Mouse (Mus musculus) heart, postnatal 0 days (tissue): Measurements from ENCODE around the gene Tet3. TPM values are rescaled to one million over a fixed set of nuclear protein-coding genes. Genes with fewer than 3 reads are reported as not detected.
A peak's percentile ranks its signal among the peaks of the same experiment; 100 is the strongest.

Experiments
- ATAC-seq: fragments of 200-750 bp; cut with Nextera tagmentation; 2 replicates; pipeline ENCODE4 v1.8.0; 2017; ENCODE audit warnings: low read depth, moderate number of reproducible peaks, moderate library complexity; ENCODE audit not compliant: insufficient read depth
- DNase-seq: peaks from one replicate; pipeline ENCODE4 v3.0.0-alpha.2; 2016; ENCODE audit warnings: low spot score
- H3K27ac ChIP-seq: fragments of 300-500 bp; sonication (generic); 2 replicates; pipeline ENCODE4 v1.5.1; 2014; ENCODE audit warnings: low read depth, mild to moderate bottlenecking
- H3K27me3 ChIP-seq: fragments of 300-500 bp; sonication (generic); 2 replicates; pipeline ENCODE4 v1.6.1; 2014; ENCODE audit warnings: low read length, mixed read lengths; ENCODE audit not compliant: control insufficient read depth, insufficient read depth
- H3K36me3 ChIP-seq: fragments of 300-500 bp; sonication (generic); replicated peaks from 2 replicates; pipeline ENCODE4 v1.6.1; 2014; ENCODE audit warnings: low read length, mixed read lengths; ENCODE audit not compliant: control insufficient read depth, insufficient read depth
- H3K4me1 ChIP-seq: fragments of 300-500 bp; sonication (generic); 2 replicates; pipeline ENCODE4 v1.6.1; 2014; ENCODE audit warnings: antibody characterized with exemption; ENCODE audit not compliant: control insufficient read depth, insufficient read depth
- H3K4me2 ChIP-seq: fragments of 300-500 bp; sonication (generic); 2 replicates; pipeline ENCODE4 v1.6.1; 2014; ENCODE audit warnings: low read depth, mild to moderate bottlenecking, low read length, moderate library complexity
- H3K4me3 ChIP-seq: fragments of 300-500 bp; sonication (generic); 2 replicates; pipeline ENCODE4 v1.5.1; 2014; ENCODE audit warnings: low read depth, low read length
- H3K9ac ChIP-seq: fragments of 300-500 bp; sonication (generic); replicated peaks from 2 replicates; pipeline ENCODE4 v1.6.1; 2014; ENCODE audit warnings: low read depth, low read length, mixed read lengths
- H3K9me3 ChIP-seq: fragments of 300-500 bp; sonication (generic); replicated peaks from 2 replicates; pipeline ENCODE4 v1.6.1; 2016; ENCODE audit warnings: low read length; ENCODE audit not compliant: control insufficient read depth
- CTCF ChIP-seq: IDR thresholded peaks from 2 replicates; pipeline ENCODE4 v1.5.1; 2016; ENCODE audit warnings: antibody characterized with exemption, control low read depth, low read depth
- EP300 ChIP-seq: IDR thresholded peaks from 2 replicates; pipeline ENCODE4 v1.6.1; 2016; ENCODE audit warnings: antibody characterized with exemption, low read depth
- WGBS: fragments of 180-500 bp; shearing (Covaris S2); extraction: QIAGEN DNeasy Blood & Tissue Kit; methylation state at CpG from one replicate; pipeline ENCODE4 v1.1.7; 2014; 5-methylcytosine and 5-hydroxymethylcytosine counted together
- polyA plus RNA-seq: library from polyadenylated mRNA; unstranded; fragments of >200 nt; fragmentation: Nextera tagmentation; extraction: Ambion mirVana; gene quantifications from 2 replicates; pipeline ENCODE4 v1.2.1, GENCODE M21; 2015
- total RNA-seq: library from RNA; depleted of rRNA; stranded (reverse); fragments of >200 nt; gene quantifications from 2 replicates; pipeline ENCODE4 v1.2.3, GENCODE M21; 2014; ENCODE audit warnings: low replicate concordance

Gene Tet3
- total and polyA plus RNA-seq, 2 experiments from 2014 or later = 14.1 to 17.2 TPM

DNA sequence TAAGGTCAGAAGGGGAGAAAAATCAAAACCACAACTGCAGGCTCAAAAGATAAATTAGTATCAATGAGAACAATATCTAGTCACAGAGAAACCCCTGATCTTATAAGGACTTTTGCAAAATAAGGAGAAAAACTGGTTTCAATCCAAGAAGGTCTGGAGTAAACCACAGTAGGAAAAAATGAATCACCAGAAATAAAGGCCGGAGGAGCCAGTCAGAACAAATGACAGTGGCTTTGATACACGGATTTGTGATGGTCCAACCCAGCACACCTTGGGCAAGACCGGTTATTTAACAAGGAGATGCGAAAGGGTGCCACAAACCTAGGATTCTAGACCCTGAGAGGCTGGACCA, 34.9 kb downstream of the Tet3 start:
- H3K4me3 ChIP-seq = no peak overlapping the region
- no peak overlapping the region for H3K27ac ChIP-seq
- TF ChIP-seq EP300 (no peak), CTCF (no peak)
- DNase-seq (no peak), ATAC-seq (no peak)
- H3K27me3 ChIP-seq = no peaks in the 10 kb centered on the region
- no peaks in the 10 kb centered on the region for H3K9me3 ChIP-seq
- WGBS = 77% methylated on average over 4 of the region's 4 CpGs
- no peak overlapping the region; the same call in 1 of the 2 replicates for H3K9ac ChIP-seq
- peaks cover 38% of the 10 kb centered on the region for H3K4me1 ChIP-seq
- no peak overlapping the region for H3K4me2 ChIP-seq
- peaks cover 5% of the 10 kb centered on the region; the same call in 1 of the 2 replicates for H3K36me3 ChIP-seq

DNA sequence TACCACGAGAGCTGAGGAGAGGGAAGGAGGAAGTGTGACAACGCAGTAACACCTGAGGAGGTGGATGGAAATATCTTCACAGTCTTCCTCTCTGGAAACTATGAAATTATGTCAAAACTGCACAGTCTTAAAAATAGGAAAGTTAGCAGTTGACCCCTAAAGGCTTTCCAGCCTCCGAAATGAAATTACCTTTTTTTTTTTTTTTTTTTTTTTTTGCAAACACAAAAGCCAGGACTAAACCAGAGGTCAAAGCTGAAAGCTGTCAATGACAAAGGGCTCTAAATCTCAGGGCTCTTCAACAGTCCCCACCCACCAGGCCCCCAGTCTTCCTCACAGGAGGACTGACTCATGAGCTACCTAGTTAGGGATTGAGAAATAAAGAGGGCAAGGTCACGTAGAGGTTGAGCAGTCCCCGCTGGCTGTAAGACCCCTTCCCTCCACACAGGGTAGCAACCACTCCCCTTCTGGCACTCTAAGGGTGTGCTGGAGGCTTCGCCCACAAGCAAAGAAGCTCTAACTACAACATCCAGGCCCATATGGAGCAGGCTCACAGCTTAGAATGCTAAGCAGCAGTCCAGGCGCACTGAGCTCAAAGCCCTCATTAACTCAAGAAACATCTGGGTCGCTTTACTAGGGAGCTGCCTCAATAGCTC, 35.4 kb downstream of the Tet3 start:
- ATAC-seq = no peak
- Histone ChIP-seq H3K27ac (no peak overlapping the region), H3K4me1 (peaks cover 33% of the 10 kb centered on the region)

DNA sequence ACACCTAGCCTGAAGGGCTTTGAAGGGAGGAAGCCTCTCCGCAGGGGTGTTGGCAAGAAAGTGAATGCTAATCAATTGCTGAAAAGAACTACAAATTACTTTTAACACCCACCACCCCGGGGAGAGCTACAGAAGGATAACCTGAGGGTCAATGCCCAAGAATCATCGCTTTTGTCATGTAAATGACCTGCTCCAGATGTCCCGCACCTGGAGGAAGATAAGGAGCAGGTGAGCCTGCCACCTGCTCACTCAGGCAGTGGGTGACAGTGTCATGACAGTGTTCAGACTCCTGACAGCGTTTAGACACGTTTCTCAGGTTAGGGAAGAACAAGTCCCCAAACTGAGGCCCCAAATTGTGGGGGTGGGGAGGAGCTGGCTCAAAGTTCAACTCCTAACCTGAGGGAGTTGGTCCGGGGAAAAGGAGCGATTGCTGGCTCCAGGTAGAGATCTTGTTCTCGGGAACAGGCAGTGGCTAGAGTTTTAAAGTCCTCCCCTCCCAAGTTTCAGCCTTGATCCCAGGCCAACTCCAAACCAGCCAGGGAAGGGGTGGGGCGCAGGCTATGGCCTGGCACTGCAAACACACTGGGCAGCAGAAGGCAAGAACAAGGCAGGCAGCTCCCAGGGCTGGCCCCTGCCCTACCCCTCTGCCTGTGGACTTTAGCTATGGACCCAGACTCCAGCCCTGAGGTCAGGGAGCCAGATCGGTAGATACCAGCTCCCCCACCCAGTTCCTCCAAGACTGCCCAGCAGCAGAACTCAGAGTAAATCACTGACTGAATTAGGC, 36.8 kb downstream of the Tet3 start:
- Histone ChIP-seq H3K4me1 (peaks cover 23% of the 10 kb centered on the region), H3K27ac (peak overlapping the region; percentile 44), H3K9ac (no peak overlapping the region), H3K36me3 (peaks cover 5% of the 10 kb centered on the region; the same call in 1 of the 2 replicates), H3K4me2 (no peak overlapping the region), H3K27me3 (no peaks in the 10 kb centered on the region), H3K4me3 (no peak overlapping the region), H3K9me3 (no peaks in the 10 kb centered on the region)
- 37% methylated on average over 11 of the region's 11 CpGs for WGBS
- DNase-seq (no peak), ATAC-seq (peak; percentile 49; the same call in 1 of the 2 replicates)
- TF ChIP-seq EP300 = no peak
- TF ChIP-seq CTCF = no peak

More for the DNA sequence above, 35.4 kb downstream of the Tet3 start:
- H3K9ac ChIP-seq = no peak overlapping the region; the same call in 1 of the 2 replicates
- no peaks in the 10 kb centered on the region for H3K27me3 ChIP-seq
- peaks cover 5% of the 10 kb centered on the region; the same call in 1 of the 2 replicates for H3K36me3 ChIP-seq
- TF ChIP-seq EP300 (no peak), CTCF (no peak)
- H3K9me3 ChIP-seq = no peaks in the 10 kb centered on the region
- no peak overlapping the region for H3K4me2 ChIP-seq
- WGBS = 65% methylated on average over 8 of the region's 8 CpGs
- DNase-seq = no peak
- H3K4me3 ChIP-seq = no peak overlapping the region

DNA sequence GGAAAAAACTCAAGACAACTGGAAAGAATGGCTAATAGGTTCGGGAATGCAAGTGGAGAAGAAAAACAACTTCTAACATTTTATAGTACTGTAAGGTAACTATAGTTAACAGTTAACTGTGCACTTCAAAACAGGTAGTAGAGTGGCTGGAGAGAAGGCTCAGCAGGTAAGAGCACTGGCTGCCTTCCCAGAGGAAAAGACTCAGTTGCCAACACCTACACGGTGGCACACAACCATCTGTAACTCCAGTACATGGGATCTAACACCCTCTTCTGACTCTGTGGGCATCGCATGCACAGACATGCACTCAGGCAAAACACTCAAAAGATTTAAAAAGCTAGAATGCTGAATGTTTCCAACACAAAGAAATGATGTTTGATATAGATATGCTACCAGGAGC, 39.4 kb downstream of the Tet3 start:
- Histone ChIP-seq H3K9ac (no peak overlapping the region), H3K4me2 (no peak overlapping the region), H3K4me3 (no peak overlapping the region), H3K9me3 (no peaks in the 10 kb centered on the region), H3K27ac (no peak overlapping the region), H3K4me1 (peaks cover 28% of the 10 kb centered on the region), H3K36me3 (peaks cover 5% of the 10 kb centered on the region; the same call in 1 of the 2 replicates), H3K27me3 (no peaks in the 10 kb centered on the region)
- ATAC-seq (no peak), DNase-seq (no peak)
- TF ChIP-seq CTCF = no peak
- no peak for TF ChIP-seq EP300
- WGBS = 69% methylated on average over 3 of the region's 3 CpGs

DNA sequence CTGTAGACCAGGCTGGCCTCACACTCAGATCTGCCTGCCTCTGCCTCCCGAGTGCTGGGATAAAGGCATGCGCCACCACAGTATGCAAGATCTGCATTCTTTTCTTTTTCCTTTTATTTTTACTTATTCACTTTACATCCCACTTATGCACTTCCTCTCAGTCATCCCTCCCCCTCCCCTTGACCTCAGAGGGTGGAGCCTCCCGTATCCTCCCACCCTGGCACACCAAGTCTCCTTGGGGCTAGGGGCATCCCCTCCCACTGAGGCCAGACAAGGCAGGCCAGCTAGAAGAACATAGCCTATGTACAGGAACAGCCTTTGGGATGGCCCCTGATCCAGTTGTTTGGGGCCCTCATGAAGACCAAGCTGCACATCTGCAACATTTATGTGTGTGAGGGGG, 41.4 kb downstream of the Tet3 start:
- 70% methylated on average over 3 of the region's 3 CpGs for WGBS
- no peak overlapping the region for H3K27ac ChIP-seq
- no peak for DNase-seq

More for the DNA sequence above, 41.4 kb downstream of the Tet3 start:
- ATAC-seq = no peak
- H3K4me1 ChIP-seq = peaks cover 35% of the 10 kb centered on the region
- H3K4me2 ChIP-seq = no peak overlapping the region
- H3K4me3 ChIP-seq = no peak overlapping the region
- TF ChIP-seq CTCF (no peak), EP300 (no peak)
- no peaks in the 10 kb centered on the region for H3K27me3 ChIP-seq
- H3K9ac ChIP-seq = no peak overlapping the region
- H3K36me3 ChIP-seq = peaks cover 4% of the 10 kb centered on the region; the same call in 1 of the 2 replicates
- no peaks in the 10 kb centered on the region for H3K9me3 ChIP-seq
